Mouse (Mus musculus) G1E (cell line): ENCODE data around the gene Fhdc1. TPM values are rescaled to one million over a fixed set of nuclear protein-coding genes. Genes with fewer than 3 reads are reported as not detected.

ENCODE experiments used
- ATAC-seq: 2 replicates; pipeline ENCODE4 v1.8.0; 2016; ENCODE audit warnings: mild to moderate bottlenecking; ENCODE audit not compliant: insufficient number of reproducible peaks, poor library complexity, low FRiP score, severe bottlenecking; ENCODE audit errors: extremely low read depth
- DNase-seq: peaks from one replicate; pipeline ENCODE4 v3.0.0; 2012; ENCODE audit warnings: low spot score
- H3K27me3 ChIP-seq: 2 replicates; pipeline ENCODE4 v1.6.1; 2012; ENCODE audit warnings: mild to moderate bottlenecking, low read length, inconsistent platforms; ENCODE audit not compliant: insufficient read depth
- H3K36me3 ChIP-seq: replicated peaks from 2 replicates; pipeline ENCODE3; 2012; ENCODE audit warnings: mild to moderate bottlenecking, inconsistent platforms
- H3K4me1 ChIP-seq: 2 replicates; pipeline ENCODE4 v1.6.1; 2012; ENCODE audit warnings: low read depth, low read length, inconsistent platforms, mixed read lengths; ENCODE audit not compliant: insufficient read depth
- H3K4me3 ChIP-seq: 2 replicates; pipeline ENCODE4 v1.5.1; 2012; ENCODE audit warnings: low read depth, mild to moderate bottlenecking, inconsistent platforms, low read length, moderate library complexity, mixed read lengths
- H3K9me3 ChIP-seq: replicated peaks from 2 replicates; pipeline ENCODE4 v1.6.1; 2012; ENCODE audit warnings: inconsistent platforms
- CTCF ChIP-seq: IDR thresholded peaks from 2 replicates; pipeline ENCODE4 v1.5.1; 2012; ENCODE audit warnings: low read depth, low read length, inconsistent platforms, mixed read lengths
- GATA1 ChIP-seq: IDR thresholded peaks from 2 replicates; pipeline ENCODE4 v1.6.1; 2012; ENCODE audit warnings: borderline replicate concordance, low read length, inconsistent platforms, mixed read lengths
- GATA2 ChIP-seq: IDR thresholded peaks from 2 replicates; pipeline ENCODE4 v1.6.1; 2012; ENCODE audit warnings: low read depth, low read length, inconsistent platforms, borderline replicate concordance
- POLR2AphosphoS5 ChIP-seq: IDR thresholded peaks from 2 replicates; pipeline ENCODE4 v1.6.1; 2012; ENCODE audit warnings: low read depth, low read length, inconsistent platforms; ENCODE audit not compliant: insufficient replicate concordance
- TAL1 ChIP-seq: conservative IDR thresholded peaks from 2 replicates; pipeline ENCODE4 v1.6.1; 2012; ENCODE audit warnings: low read depth, low read length, inconsistent platforms, mixed read lengths
- polyA plus RNA-seq: library from polyadenylated mRNA; stranded (reverse); fragments of >175 nt; gene quantifications from 2 replicates; pipeline ENCODE4 v1.2.3, GENCODE M21; 2012
- total RNA-seq, 2 experiments: library from RNA; stranded (forward) in 1 of 2; stranded (reverse) in 1 of 2; fragments of 200-1000 nt in 1 of 2; fragments of >200 nt in 1 of 2; fragmentation: Nextera tagmentation in 1 of 2; gene quantifications; 2 replicates each; pipeline ENCODE4 v1.2.3; 2014 to 2017

Gene Fhdc1
- total and polyA plus RNA-seq, 3 experiments = 1.4 to 97.7 (median 1.8) TPM

DNA sequence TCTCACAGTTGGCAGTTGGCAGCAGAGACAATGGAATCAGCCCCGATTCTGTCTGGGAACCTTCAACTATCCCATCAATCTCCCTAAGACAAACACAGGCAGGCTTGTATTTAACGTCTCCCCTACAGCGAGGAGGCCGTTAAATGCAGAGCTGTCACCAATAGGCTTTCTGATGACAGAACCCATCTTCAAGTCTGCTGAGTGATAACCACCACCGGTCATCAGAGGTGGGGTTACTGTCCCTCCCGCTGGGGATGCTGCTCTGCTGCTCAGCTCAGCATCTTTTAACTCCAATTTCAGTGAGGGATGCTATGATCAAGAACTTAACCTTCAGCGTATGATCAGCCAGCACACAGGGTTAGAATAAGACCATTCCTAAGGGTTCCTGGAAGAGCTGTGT is 2.0 kb downstream of the Fhdc1 start:
- H3K36me3 ChIP-seq = peaks cover 12% of the 10 kb centered on the region
- ATAC-seq (no peak), DNase-seq (no peak)
- H3K9me3 ChIP-seq = no peaks in the 10 kb centered on the region
- TF ChIP-seq CTCF = no peak
- H3K4me1 ChIP-seq = peaks cover 58% of the 10 kb centered on the region
- H3K4me3 ChIP-seq = no peak overlapping the region
- peaks cover 64% of the 10 kb centered on the region for H3K27me3 ChIP-seq

DNA sequence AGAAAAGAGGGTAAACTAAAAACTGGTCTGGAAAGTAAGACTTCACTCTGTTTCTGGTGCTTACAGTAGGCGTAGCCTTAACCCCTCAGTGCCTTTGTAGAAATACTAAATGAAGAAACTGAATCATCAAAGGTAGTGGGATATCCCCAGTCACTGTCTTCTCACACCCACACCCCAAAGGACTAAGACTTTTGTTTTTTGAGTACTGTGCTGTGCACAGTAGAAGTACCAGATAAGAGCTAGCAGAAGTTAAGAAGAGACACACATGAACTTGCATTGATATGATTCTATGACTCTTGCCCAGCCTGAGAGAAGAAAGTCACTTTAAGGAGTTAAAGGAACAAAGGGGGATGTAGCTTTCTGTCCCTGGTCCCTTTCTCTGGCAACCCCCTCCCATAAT is 2.7 kb downstream of the Fhdc1 start:
- ATAC-seq = no peak
- peaks cover 58% of the 10 kb centered on the region for H3K27me3 ChIP-seq

DNA sequence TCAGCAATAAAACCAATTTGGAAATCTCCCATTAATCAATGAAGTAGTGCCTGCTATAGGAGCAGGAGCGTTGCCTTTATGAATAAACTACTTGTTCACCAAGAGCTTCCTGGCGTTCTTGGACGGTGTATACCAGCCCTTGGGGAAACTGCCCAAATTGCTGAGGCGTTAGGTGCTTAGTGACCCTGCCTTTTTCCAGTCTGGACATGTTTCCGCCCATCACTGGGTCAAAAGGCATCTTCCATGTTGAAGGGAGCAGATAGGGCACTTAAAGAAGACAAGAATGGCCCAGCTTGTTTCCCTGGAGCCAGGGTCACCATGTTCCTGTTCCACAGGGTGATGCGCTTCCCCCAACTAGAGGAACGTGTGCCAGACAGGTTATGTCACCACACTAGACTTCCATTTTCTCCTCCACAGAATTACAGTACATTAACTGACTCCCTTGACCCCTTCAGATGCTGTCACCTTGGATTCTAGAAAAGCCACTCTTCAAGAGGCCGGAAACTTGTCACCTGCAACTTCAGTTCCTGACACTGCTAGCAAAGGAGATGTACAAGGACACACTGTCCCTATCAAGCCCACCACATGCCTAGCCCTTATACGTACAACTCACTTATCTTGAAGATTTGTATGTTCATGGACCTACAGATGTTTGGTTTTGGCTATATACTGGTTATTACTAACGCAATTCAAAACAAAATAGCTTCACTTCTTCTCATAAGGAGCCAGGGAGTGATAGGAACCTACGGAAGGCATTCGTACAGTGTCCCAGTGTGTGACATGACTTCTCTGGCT is 5.1 kb downstream of the Fhdc1 start:
- peaks cover 77% of the 10 kb centered on the region for H3K4me1 ChIP-seq
- H3K27me3 ChIP-seq = peaks cover 37% of the 10 kb centered on the region
- H3K36me3 ChIP-seq = peaks cover 20% of the 10 kb centered on the region
- ATAC-seq (no peak), DNase-seq (no peak)
- no peak for TF ChIP-seq TAL1
- no peak for TF ChIP-seq POLR2AphosphoS5
- TF ChIP-seq GATA2 = no peak
- TF ChIP-seq CTCF = no peak
- TF ChIP-seq GATA1 = no peak
- no peak overlapping the region for H3K4me3 ChIP-seq
- no peaks in the 10 kb centered on the region for H3K9me3 ChIP-seq

More for the DNA sequence above, 2.7 kb downstream of the Fhdc1 start:
- no peak for DNase-seq
- H3K4me3 ChIP-seq = no peak overlapping the region
- no peaks in the 10 kb centered on the region for H3K9me3 ChIP-seq
- peaks cover 65% of the 10 kb centered on the region for H3K4me1 ChIP-seq
- H3K36me3 ChIP-seq = peaks cover 15% of the 10 kb centered on the region
- no peak for TF ChIP-seq TAL1
- TF ChIP-seq CTCF = no peak
- no peak for TF ChIP-seq GATA1
- TF ChIP-seq GATA2 = no peak

DNA sequence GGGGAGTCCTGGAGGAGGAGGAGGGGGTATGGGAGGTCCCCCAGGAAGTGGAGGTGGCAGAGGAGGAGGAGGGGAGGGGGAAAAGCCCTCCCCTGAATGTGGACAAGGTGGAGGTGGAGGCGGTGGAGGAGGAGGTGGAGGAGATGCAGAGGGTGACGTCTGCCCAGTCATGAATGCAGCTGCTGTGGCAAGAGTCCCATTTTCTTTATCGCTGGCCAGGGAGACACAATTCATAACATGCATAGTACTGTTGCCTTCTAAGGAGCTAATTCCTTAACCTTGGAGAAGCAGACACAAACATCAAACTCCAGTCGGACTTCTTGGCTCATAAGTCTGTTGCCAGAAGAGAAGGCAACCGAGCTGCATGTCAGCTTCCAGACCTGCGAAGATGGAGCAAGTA is 5.8 kb downstream of the Fhdc1 start:
- peaks cover 23% of the 10 kb centered on the region for H3K36me3 ChIP-seq
- no peak for ATAC-seq
- peaks cover 3% of the 10 kb centered on the region; the same call in 1 of the 2 replicates for H3K9me3 ChIP-seq
- no peak for DNase-seq
- H3K4me3 ChIP-seq = no peak overlapping the region
- TF ChIP-seq GATA2 (no peak), TAL1 (no peak), POLR2AphosphoS5 (no peak), GATA1 (no peak)
- H3K4me1 ChIP-seq = peaks cover 75% of the 10 kb centered on the region
- H3K27me3 ChIP-seq = peaks cover 29% of the 10 kb centered on the region

DNA sequence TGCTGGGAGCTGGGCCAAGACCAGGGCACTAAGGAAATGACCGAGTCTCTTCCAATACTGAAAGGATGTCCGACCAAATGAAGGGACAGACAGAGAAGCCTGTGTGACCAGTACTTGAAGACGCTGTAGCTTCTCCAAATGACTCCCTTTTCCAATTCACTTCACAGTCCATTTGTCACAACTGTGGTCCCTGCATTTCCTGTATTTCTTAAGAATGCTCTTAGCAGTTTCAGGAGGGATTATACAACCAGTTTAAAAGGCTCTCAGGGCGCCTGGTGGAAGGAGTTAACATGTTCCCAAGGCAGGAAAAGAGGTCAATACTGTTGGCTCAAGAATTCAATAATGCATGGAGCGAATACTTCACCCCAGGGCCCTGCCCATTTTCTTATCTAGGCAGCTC is 7.3 kb downstream of the Fhdc1 start:
- no peak for TF ChIP-seq GATA1
- no peak for TF ChIP-seq TAL1
- TF ChIP-seq CTCF = no peak
- TF ChIP-seq POLR2AphosphoS5 = no peak
- no peak for TF ChIP-seq GATA2
- peaks cover 15% of the 10 kb centered on the region for H3K27me3 ChIP-seq
- peaks cover 27% of the 10 kb centered on the region for H3K36me3 ChIP-seq
- H3K4me3 ChIP-seq = no peak overlapping the region; the same call in 1 of the 2 replicates
- no peak for DNase-seq
- peaks cover 3% of the 10 kb centered on the region; the same call in 1 of the 2 replicates for H3K9me3 ChIP-seq
- no peak for ATAC-seq
- peaks cover 75% of the 10 kb centered on the region for H3K4me1 ChIP-seq

DNA sequence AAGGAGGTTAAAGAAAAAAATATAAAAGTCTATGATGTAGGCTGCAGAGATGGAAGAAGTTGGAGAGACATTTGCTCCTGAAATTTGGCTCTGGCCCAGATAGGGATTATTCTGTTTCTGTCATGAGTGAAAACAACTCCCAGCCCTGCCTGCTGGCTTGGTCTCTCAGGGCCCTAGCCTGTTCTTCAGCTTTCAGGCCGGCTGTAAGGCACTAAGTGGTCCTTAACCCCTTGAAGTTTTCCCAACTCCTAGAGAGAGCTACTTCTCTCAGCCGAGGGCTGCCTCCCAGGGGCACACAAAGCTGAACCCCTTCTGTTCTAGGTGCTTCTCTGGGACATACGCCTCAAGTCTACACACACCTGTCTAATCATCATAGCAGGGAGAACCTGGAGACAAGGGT is 7.7 kb downstream of the Fhdc1 start:
- TF ChIP-seq GATA1 (no peak), TAL1 (no peak), GATA2 (no peak)
- no peak overlapping the region; the same call in 1 of the 2 replicates for H3K4me3 ChIP-seq
- ATAC-seq (no peak), DNase-seq (no peak)
- peaks cover 10% of the 10 kb centered on the region for H3K27me3 ChIP-seq
- peaks cover 75% of the 10 kb centered on the region for H3K4me1 ChIP-seq
- H3K36me3 ChIP-seq = peaks cover 27% of the 10 kb centered on the region
- peaks cover 3% of the 10 kb centered on the region; the same call in 1 of the 2 replicates for H3K9me3 ChIP-seq

DNA sequence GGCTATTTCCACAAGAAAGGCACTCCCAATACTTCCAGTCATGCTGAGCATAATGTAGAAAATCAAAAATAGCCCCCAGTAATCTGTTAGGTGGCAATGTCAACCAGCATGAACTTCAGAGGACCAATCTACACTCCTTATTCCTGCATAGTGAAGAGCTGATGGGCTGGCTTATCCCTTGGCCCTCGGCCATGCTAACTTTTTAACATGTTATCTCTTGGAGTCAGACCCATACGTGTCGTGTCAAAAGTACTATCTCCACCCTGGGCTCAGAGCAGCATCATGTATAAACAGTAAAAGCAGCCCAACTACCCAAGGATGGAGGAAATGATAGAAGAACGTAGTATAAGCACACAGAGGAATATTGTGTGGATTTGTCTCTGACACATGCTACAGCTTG is 9.1 kb downstream of the Fhdc1 start:
- H3K9me3 ChIP-seq = peaks cover 3% of the 10 kb centered on the region; the same call in 1 of the 2 replicates
- H3K27me3 ChIP-seq = peaks cover 10% of the 10 kb centered on the region
- H3K4me3 ChIP-seq = no peak overlapping the region
- H3K4me1 ChIP-seq = peaks cover 80% of the 10 kb centered on the region
- H3K36me3 ChIP-seq = peaks cover 27% of the 10 kb centered on the region
- ATAC-seq (peak; percentile 43), DNase-seq (no peak)
- TF ChIP-seq POLR2AphosphoS5 (no peak), GATA2 (no peak), GATA1 (no peak), TAL1 (peak; percentile 54)
